Mouse (Mus musculus) cortical plate, adult 2 months (tissue): ENCODE measurements around the gene Gadd45b. TPM values are rescaled to one million over a fixed set of nuclear protein-coding genes. Genes with fewer than 3 reads are reported as not detected.

ENCODE experiments used
- H3K27ac ChIP-seq: fragments of 200-500 bp; 2 replicates; pipeline ENCODE4 v1.5.1; 2012; ENCODE audit warnings: low read length, control low read depth, inconsistent platforms; ENCODE audit not compliant: insufficient read depth
- H3K4me1 ChIP-seq: fragments of 200-500 bp; 2 replicates; pipeline ENCODE4 v1.6.1; 2011; ENCODE audit warnings: low read length; ENCODE audit not compliant: control insufficient read depth, insufficient read depth
- H3K4me3 ChIP-seq: fragments of 200-500 bp; 2 replicates; pipeline ENCODE4 v1.5.1; 2011; ENCODE audit warnings: mild to moderate bottlenecking, low read length, control low read depth; ENCODE audit not compliant: insufficient read depth
- CTCF ChIP-seq: fragments of 200-500 bp; IDR thresholded peaks from 2 replicates; pipeline ENCODE4 v1.5.1; 2011; ENCODE audit warnings: mild to moderate bottlenecking, control low read depth, low read length; ENCODE audit not compliant: insufficient read depth; ENCODE audit errors: extremely low read depth
- POLR2A ChIP-seq: fragments of 200-500 bp; IDR thresholded peaks from 2 replicates; pipeline ENCODE4 v1.6.1; 2011; ENCODE audit warnings: mild to moderate bottlenecking, low read length, control low read depth; ENCODE audit not compliant: insufficient read depth; ENCODE audit errors: extremely low read depth
- polyA plus RNA-seq: library from polyadenylated mRNA; depleted of rRNA; stranded (reverse); fragments of >200 nt; gene quantifications from 2 replicates; pipeline ENCODE4 v1.2.3, GENCODE M21; 2012

Gadd45b gene
- polyA plus RNA-seq, 1 experiment: 25.6 TPM

- H3K4me1 ChIP-seq: peaks cover 9% of the 10 kb centered on the region
- no peak overlapping the region for H3K27ac ChIP-seq
- H3K4me3 ChIP-seq: no peak overlapping the region
- TF ChIP-seq POLR2A: no peak
- no peak for TF ChIP-seq CTCF
Observed at GRCm38 (mm10) chr10:80935241-80935640, 5.4 kb downstream of the Gadd45b start.

GRCm38 (mm10) chr10:80935698-80936097, 5.8 kb downstream of the Gadd45b start:
- H3K27ac ChIP-seq: no peak overlapping the region
- peaks cover 11% of the 10 kb centered on the region for H3K4me1 ChIP-seq
- H3K4me3 ChIP-seq: no peak overlapping the region

GRCm38 (mm10) chr10:80936135-80936809, 6.4 kb downstream of the Gadd45b start:
- peaks cover 11% of the 10 kb centered on the region for H3K4me1 ChIP-seq
- H3K27ac ChIP-seq: no peak overlapping the region
- TF ChIP-seq POLR2A (no peak), CTCF (no peak)
- no peak overlapping the region for H3K4me3 ChIP-seq

More at GRCm38 (mm10) chr10:80935698-80936097, 5.8 kb downstream of the Gadd45b start:
- TF ChIP-seq POLR2A: no peak
- TF ChIP-seq CTCF: no peak

GRCm38 (mm10) chr10:80936810-80937164, 6.9 kb downstream of the Gadd45b start:
- H3K4me1 ChIP-seq: peaks cover 11% of the 10 kb centered on the region
- no peak overlapping the region for H3K27ac ChIP-seq
- H3K4me3 ChIP-seq: no peak overlapping the region
- TF ChIP-seq POLR2A: no peak
- no peak for TF ChIP-seq CTCF

- Histone ChIP-seq H3K4me3 (no peak overlapping the region), H3K27ac (no peak overlapping the region), H3K4me1 (peaks cover 11% of the 10 kb centered on the region)
- TF ChIP-seq POLR2A: no peak
- no peak for TF ChIP-seq CTCF
Observed at GRCm38 (mm10) chr10:80937646-80938045, 7.8 kb downstream of the Gadd45b start.

GRCm38 (mm10) chr10:80938831-80939550, 9.1 kb downstream of the Gadd45b start:
- Histone ChIP-seq H3K4me1 (peaks cover 7% of the 10 kb centered on the region), H3K4me3 (peak overlapping the region; percentile 29; the same call in 1 of the 2 replicates), H3K27ac (no peak overlapping the region)
- TF ChIP-seq POLR2A (no peak), CTCF (no peak)

- TF ChIP-seq POLR2A (no peak), CTCF (no peak)
- Histone ChIP-seq H3K27ac (no peak overlapping the region), H3K4me3 (peak overlapping the region; percentile 29)
Observed at GRCm38 (mm10) chr10:80939671-80940070, 9.8 kb downstream of the Gadd45b start.

GRCm38 (mm10) chr10:80940320-80940987, 10.6 kb downstream of the Gadd45b start:
- H3K4me3 ChIP-seq: 0 out of 2 replicates have a peak overlapping the region, but pooled peaks have one; percentile 29
- H3K4me1 ChIP-seq: peaks cover 7% of the 10 kb centered on the region
- no peak overlapping the region for H3K27ac ChIP-seq
- TF ChIP-seq CTCF: no peak
- no peak for TF ChIP-seq POLR2A

More at GRCm38 (mm10) chr10:80939671-80940070, 9.8 kb downstream of the Gadd45b start:
- H3K4me1 ChIP-seq: peaks cover 7% of the 10 kb centered on the region

GRCm38 (mm10) chr10:80940988-80941347, 11.1 kb downstream of the Gadd45b start:
- H3K4me1 ChIP-seq: peaks cover 7% of the 10 kb centered on the region
- no peak for TF ChIP-seq POLR2A
- no peak for TF ChIP-seq CTCF
- H3K27ac ChIP-seq: no peak overlapping the region
- H3K4me3 ChIP-seq: no peak overlapping the region

- H3K27ac ChIP-seq: no peak overlapping the region
- H3K4me1 ChIP-seq: peaks cover 7% of the 10 kb centered on the region
- TF ChIP-seq POLR2A: no peak
- no peak for TF ChIP-seq CTCF
- no peak overlapping the region for H3K4me3 ChIP-seq
Observed at GRCm38 (mm10) chr10:80942919-80943318, 13.0 kb downstream of the Gadd45b start.
